Mouse (Mus musculus) forebrain, embryonic 14.5 days (tissue): Measurements from ENCODE around the gene Tmem106a. TPM values are rescaled to one million over a fixed set of nuclear protein-coding genes. Genes with fewer than 3 reads are reported as not detected.
A peak's percentile ranks its signal among the peaks of the same experiment; 100 is the strongest.
"Not testable (repeated sequence)": the region's sequence is repeated elsewhere in the genome, so short reads cannot be mapped to it uniquely, and the experiment has no call there.

Experiments
- ATAC-seq: fragments of 200-750 bp; cut with Nextera tagmentation; 2 replicates; pipeline ENCODE4 v1.8.0; 2017; ENCODE audit warnings: mild to moderate bottlenecking, moderate library complexity
- DNase-seq: peaks from one replicate; pipeline ENCODE4 v3.0.0-alpha.2; 2015; ENCODE audit warnings: low spot score
- H3K27ac ChIP-seq: fragments of 300-500 bp; sonication (generic); 2 replicates; pipeline ENCODE4 v1.5.1; 2014; ENCODE audit warnings: low read depth, mild to moderate bottlenecking, control low read depth, low read length, moderate library complexity
- H3K27me3 ChIP-seq: fragments of 300-500 bp; sonication (generic); replicated peaks from 2 replicates; pipeline ENCODE4 v1.6.1; 2014; ENCODE audit warnings: low read length, control low read depth, mixed read lengths; ENCODE audit not compliant: control insufficient read depth, insufficient read depth
- H3K36me3 ChIP-seq: fragments of 300-500 bp; sonication (generic); 2 replicates; pipeline ENCODE4 v1.6.1; 2014; ENCODE audit warnings: low read length, control low read depth; ENCODE audit not compliant: control insufficient read depth, insufficient read depth
- H3K4me1 ChIP-seq: fragments of 300-500 bp; sonication (generic); 2 replicates; pipeline ENCODE4 v1.6.1; 2014; ENCODE audit warnings: antibody characterized with exemption, low read length, control low read depth; ENCODE audit not compliant: control insufficient read depth, insufficient read depth
- H3K4me2 ChIP-seq: fragments of 300-500 bp; sonication (generic); 2 replicates; pipeline ENCODE4 v1.6.1; 2014; ENCODE audit warnings: mild to moderate bottlenecking, control low read depth, low read length
- H3K4me3 ChIP-seq: fragments of 300-500 bp; sonication (generic); 2 replicates; pipeline ENCODE4 v1.5.1; 2014; ENCODE audit warnings: low read depth, low read length, control low read depth
- H3K9ac ChIP-seq: fragments of 300-500 bp; sonication (generic); 2 replicates; pipeline ENCODE4 v1.6.1; 2014; ENCODE audit warnings: mild to moderate bottlenecking, low read length, control low read depth, moderate library complexity
- H3K9me3 ChIP-seq: fragments of 300-500 bp; sonication (generic); replicated peaks from 2 replicates; pipeline ENCODE4 v1.6.1; 2016; ENCODE audit warnings: low read length, control low read depth, mixed read lengths; ENCODE audit not compliant: control insufficient read depth
- WGBS: fragments of 180-500 bp; shearing (Covaris S2); extraction: QIAGEN DNeasy Blood & Tissue Kit; methylation state at CpG from one replicate; pipeline ENCODE4 v1.1.7; 2014; 5-methylcytosine and 5-hydroxymethylcytosine counted together
- polyA plus RNA-seq: library from polyadenylated mRNA; unstranded; fragments of >200 nt; fragmentation: Nextera tagmentation; extraction: Ambion mirVana; gene quantifications from 2 replicates; pipeline ENCODE4 v1.2.1, GENCODE M21; 2014

Tmem106a gene
- polyA plus RNA-seq, 1 experiment from 2014 or later = 3.4 TPM

DNA sequence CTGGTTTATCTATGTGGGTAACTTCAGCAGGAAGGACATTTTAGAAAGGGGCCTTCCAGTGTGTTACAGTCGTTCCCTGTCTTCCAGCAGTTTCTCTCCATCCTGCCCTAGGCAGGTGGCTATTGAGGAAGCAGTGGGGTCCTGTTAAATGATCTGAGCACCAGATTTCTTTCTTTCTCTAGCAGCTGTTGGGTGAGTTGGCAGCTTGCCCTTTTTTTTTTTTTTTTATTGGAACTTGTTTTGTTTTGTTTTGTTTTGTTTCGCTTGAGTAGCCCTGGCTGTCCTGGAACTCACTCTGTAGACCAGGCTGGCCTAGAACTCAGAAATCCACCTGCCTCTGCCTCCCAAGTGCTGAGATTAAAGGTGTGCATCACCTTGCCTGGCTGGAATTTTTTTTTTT, 25.1 kb upstream of the Tmem106a start:
- Histone ChIP-seq H3K4me3 (no peak overlapping the region), H3K27me3 (no peaks in the 10 kb centered on the region), H3K4me2 (no peak overlapping the region), H3K9ac (no peak overlapping the region), H3K36me3 (peaks cover 49% of the 10 kb centered on the region), H3K27ac (no peak overlapping the region), H3K9me3 (no peaks in the 10 kb centered on the region), H3K4me1 (peaks cover 13% of the 10 kb centered on the region)
- DNase-seq (peak; percentile 34), ATAC-seq (no peak)
- WGBS = 60% methylated on average over 2 of the region's 2 CpGs

DNA sequence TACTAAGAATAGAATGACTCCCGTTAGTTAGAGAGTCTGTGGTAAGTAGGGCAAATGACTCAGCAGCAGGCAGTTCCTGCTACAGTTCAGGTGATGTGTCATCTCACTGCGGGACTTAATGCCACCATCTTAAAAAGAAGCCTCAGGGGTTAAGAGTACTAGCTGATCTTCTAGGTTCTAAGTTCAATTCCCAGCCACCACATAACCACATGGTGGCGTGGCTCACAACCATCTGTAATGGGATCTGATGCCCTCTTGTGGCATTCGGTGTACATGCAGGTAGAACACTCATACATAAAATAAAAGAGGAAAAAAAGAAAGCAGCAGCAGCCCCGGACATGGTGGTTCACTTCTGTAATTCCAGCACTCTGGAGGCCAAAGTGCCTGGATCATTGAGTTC, 19.7 kb upstream of the Tmem106a start:
- no peaks in the 10 kb centered on the region for H3K9me3 ChIP-seq
- H3K27me3 ChIP-seq = no peaks in the 10 kb centered on the region
- H3K4me1 ChIP-seq = no peaks in the 10 kb centered on the region
- no peak overlapping the region for H3K27ac ChIP-seq
- H3K4me3 ChIP-seq = no peak overlapping the region
- WGBS = 42% methylated on average over 5 of the region's 5 CpGs
- DNase-seq (peak; percentile 70), ATAC-seq (no peak)
- peaks cover 65% of the 10 kb centered on the region for H3K36me3 ChIP-seq
- no peak overlapping the region for H3K4me2 ChIP-seq
- no peak overlapping the region for H3K9ac ChIP-seq

DNA sequence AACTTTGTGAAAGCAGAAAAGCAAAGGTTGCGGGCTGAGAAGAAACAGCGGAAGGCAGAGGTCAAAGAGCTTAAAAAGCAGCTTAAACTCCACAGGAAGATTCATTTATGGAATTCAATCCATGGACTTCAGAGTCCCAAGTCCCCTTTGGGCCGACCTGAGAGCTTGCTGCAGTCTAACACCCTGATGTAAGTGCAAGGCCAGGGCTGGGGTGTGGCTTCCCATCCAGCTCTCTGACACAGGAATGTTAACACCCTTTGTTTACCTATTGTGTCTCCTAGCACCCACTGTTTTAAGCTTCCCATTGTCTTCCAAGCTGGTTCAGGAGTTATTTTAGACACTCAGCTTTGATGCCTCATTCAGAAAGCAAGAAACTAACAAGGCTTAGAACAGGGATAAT, 13.6 kb upstream of the Tmem106a start:
- H3K9me3 ChIP-seq = no peaks in the 10 kb centered on the region
- H3K4me1 ChIP-seq = no peaks in the 10 kb centered on the region
- H3K9ac ChIP-seq = no peak overlapping the region
- no peaks in the 10 kb centered on the region for H3K27me3 ChIP-seq
- ATAC-seq (no peak), DNase-seq (no peak)
- no peak overlapping the region for H3K27ac ChIP-seq
- 83% methylated on average over 3 of the region's 3 CpGs for WGBS
- peaks cover 88% of the 10 kb centered on the region for H3K36me3 ChIP-seq
- H3K4me3 ChIP-seq = no peak overlapping the region
- no peak overlapping the region for H3K4me2 ChIP-seq

DNA sequence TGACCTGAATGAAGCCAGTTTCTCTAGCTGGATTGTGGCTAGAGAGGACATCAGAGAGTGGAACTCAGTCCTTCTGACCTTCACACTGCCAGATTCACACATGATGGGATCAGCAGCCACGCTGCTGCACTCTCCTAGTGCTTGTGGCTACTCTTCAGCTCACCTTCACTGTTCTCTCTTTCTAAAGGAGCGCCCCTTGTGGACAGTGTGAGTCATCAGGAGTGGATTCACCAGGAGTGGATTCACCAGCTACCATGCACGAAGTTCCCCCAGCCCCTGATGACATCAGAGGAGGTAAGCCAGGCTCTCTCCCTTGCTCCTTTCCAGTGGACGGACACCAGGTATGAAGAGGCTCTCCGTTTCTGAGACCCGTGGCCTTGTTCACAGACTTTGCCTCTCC, 5.9 kb upstream of the Tmem106a start:
- H3K36me3 ChIP-seq = peaks cover 97% of the 10 kb centered on the region

DNA sequence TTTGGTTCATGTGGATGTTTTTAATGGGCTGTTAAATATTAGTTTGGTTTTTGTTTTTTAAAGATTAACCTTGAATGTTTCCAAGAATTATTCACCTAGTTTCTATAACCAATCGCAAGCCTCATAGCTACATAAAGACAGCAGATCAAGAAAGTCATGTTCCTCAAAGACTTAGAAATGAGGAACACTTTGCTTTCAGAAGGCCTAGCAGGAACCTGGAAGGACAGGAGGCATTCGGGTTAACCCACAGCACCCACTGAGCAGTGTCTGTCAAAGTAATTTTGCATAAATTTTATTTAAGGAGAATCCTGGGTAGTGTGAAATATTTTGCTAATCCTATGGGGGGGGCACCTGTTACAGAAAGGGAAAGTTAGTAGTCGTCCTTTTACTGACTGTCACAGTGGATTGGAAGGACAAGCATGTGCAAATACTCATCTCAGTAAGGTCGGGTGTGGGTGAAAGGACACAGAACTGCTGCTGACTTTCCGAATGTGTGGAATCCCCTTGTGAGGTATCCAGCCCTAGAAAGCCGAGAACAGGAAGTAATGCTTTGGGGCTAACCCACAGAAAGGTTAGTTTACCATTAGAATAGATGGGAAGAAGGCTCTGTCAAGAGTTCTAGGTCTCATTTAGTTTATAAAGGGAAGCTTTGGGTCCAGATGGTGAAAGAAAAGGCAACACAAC, 819 bp upstream of the Tmem106a start:
- Histone ChIP-seq H3K36me3 (peaks cover 50% of the 10 kb centered on the region), H3K4me1 (no peaks in the 10 kb centered on the region), H3K27me3 (no peaks in the 10 kb centered on the region), H3K4me3 (no peak overlapping the region), H3K27ac (no peak overlapping the region), H3K9ac (no peak overlapping the region), H3K4me2 (no peak overlapping the region), H3K9me3 (no peaks in the 10 kb centered on the region)
- WGBS = 80% methylated on average over 6 of the region's 6 CpGs
- no peak for ATAC-seq
- no peak for DNase-seq

More for the DNA sequence above, 5.9 kb upstream of the Tmem106a start:
- no peak overlapping the region for H3K27ac ChIP-seq
- DNase-seq = no peak
- no peaks in the 10 kb centered on the region for H3K9me3 ChIP-seq
- no peak overlapping the region for H3K9ac ChIP-seq
- no peak overlapping the region for H3K4me2 ChIP-seq
- ATAC-seq = no peak
- H3K27me3 ChIP-seq = no peaks in the 10 kb centered on the region
- WGBS = 78% methylated on average over 6 of the region's 6 CpGs
- H3K4me1 ChIP-seq = no peaks in the 10 kb centered on the region
- no peak overlapping the region for H3K4me3 ChIP-seq

DNA sequence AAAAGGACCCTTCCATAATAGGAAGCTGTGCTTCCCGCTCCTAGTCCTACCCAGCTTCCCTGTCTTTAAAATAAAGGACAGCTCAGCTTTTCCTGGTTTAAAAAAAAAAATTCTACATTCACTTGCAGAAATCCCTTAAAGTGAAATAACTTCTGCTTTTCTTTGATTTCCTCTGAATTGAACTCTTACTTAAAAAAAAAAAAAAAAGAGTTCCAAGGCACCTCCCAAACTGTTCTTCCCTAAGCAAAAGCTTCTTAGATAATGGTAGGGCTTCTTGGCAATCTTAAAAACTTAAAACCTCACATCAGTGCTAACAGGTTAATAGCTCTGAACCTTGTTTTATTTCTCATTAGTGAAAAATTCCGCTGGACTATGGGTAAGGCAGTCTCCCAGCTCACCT, 1.2 kb downstream of the Tmem106a start:
- Histone ChIP-seq H3K9ac (no peak overlapping the region), H3K4me1 (no peaks in the 10 kb centered on the region), H3K4me2 (no peak overlapping the region), H3K9me3 (no peaks in the 10 kb centered on the region), H3K27ac (no peak overlapping the region), H3K36me3 (peaks cover 30% of the 10 kb centered on the region), H3K27me3 (no peaks in the 10 kb centered on the region), H3K4me3 (no peak overlapping the region)
- WGBS = 74% methylated on average over 2 of the region's 2 CpGs
- DNase-seq = no peak
- ATAC-seq = no peak

DNA sequence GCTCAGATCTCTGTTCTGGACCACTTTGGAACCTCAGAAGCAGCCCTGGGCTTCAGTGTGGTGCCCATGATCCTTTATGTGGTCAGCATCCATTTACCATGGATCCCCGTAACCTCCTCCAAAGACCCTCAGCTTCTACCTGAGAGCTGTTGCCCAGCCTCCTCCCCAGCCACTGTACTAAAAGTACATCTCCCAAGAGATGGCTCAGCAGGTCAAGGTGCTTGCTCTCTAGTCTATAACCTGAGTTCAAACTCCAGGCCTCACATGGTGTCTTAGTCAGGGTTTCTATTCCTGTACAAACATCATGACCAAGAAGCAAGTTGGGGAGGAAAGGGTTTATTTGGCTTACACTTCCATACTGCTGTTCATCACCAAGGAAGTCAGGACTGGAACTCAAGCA, 3.0 kb downstream of the Tmem106a start:
- not testable (repeated sequence) for DNase-seq, H3K9ac ChIP-seq, ATAC-seq, H3K4me3 ChIP-seq, H3K4me1 ChIP-seq, H3K27ac ChIP-seq, H3K9me3 ChIP-seq, H3K4me2 ChIP-seq, H3K27me3 ChIP-seq
- 83% methylated on average over 1 of the region's 1 CpGs for WGBS
- peaks cover 12% of the 10 kb centered on the region for H3K36me3 ChIP-seq

DNA sequence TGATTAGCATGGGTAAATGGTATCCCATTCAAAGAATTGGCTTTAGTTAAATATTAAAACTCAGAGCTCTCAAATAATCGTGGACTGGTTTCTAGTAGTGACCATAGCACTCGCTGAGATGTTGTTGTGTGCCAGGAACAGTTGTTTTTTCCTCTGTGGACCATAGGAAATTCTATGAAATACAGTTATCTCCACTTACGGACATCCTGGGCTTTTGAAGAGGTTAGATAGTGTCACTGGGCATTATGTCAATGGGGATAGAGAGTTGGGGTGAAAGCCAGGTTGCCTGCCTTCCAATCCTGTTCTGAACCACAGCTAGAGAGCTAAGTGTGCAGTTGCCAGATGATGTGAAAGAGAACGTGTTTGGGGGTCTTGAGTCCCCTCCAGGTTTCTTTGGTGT, 3.8 kb downstream of the Tmem106a start:
- Histone ChIP-seq H3K4me3 (no peak overlapping the region), H3K27ac (no peak overlapping the region), H3K9ac (no peak overlapping the region), H3K9me3 (no peaks in the 10 kb centered on the region), H3K4me1 (no peaks in the 10 kb centered on the region), H3K4me2 (no peak overlapping the region), H3K27me3 (no peaks in the 10 kb centered on the region), H3K36me3 (peaks cover 4% of the 10 kb centered on the region)
- DNase-seq (no peak), ATAC-seq (no peak)
- 76% methylated on average over 4 of the region's 4 CpGs for WGBS

DNA sequence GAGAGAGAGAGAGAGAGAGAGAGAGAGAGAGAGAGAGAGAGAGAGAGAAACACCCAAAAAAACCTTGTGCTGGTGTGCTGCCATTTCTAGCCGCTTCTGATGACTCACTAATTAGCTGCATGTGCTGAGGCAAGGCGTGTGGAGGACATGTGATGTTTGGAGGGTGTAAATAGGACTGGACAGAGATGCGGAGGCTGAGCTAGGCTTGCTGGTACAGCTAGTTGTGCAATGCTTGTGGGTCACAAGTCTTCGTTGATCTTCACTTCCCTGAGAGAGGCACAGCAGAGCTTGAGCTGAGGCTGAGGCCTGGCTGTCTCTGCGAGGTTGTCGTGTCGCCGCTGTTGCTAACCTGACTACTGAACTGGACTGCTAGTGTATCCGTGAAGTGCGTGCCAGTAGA, 5.6 kb downstream of the Tmem106a start:
- no peaks in the 10 kb centered on the region for H3K9me3 ChIP-seq
- no peak overlapping the region for H3K4me3 ChIP-seq
- no peaks in the 10 kb centered on the region for H3K4me1 ChIP-seq
- WGBS = 85% methylated on average over 10 of the region's 10 CpGs
- no peaks in the 10 kb centered on the region for H3K27me3 ChIP-seq
- H3K36me3 ChIP-seq = no peaks in the 10 kb centered on the region
- DNase-seq (no peak), ATAC-seq (no peak)
- H3K4me2 ChIP-seq = no peak overlapping the region
- H3K27ac ChIP-seq = no peak overlapping the region
- no peak overlapping the region for H3K9ac ChIP-seq
